Mouse (Mus musculus) liver, embryonic 16.5 days (tissue): ENCODE data around the gene Spty2d1. TPM values are rescaled to one million over a fixed set of nuclear protein-coding genes. Genes with fewer than 3 reads are reported as not detected.

ENCODE experiments used
- ATAC-seq: fragments of 200-750 bp; cut with Nextera tagmentation; 2 replicates; pipeline ENCODE4 v1.8.0; 2017; ENCODE audit warnings: low read depth, mild to moderate bottlenecking, moderate number of reproducible peaks, moderate library complexity
- H3K27ac ChIP-seq: fragments of 300-500 bp; sonication (generic); 2 replicates; pipeline ENCODE4 v1.5.1; 2014; ENCODE audit warnings: mild to moderate bottlenecking, low read length
- H3K27me3 ChIP-seq: fragments of 300-500 bp; sonication (generic); 2 replicates; pipeline ENCODE4 v1.6.1; 2014; ENCODE audit warnings: low read depth, low read length, mixed read lengths; ENCODE audit not compliant: control insufficient read depth, insufficient read depth
- H3K36me3 ChIP-seq: fragments of 300-500 bp; sonication (generic); 2 replicates; pipeline ENCODE4 v1.6.1; 2014; ENCODE audit warnings: mild to moderate bottlenecking; ENCODE audit not compliant: control insufficient read depth, insufficient read depth
- H3K4me1 ChIP-seq: fragments of 300-500 bp; sonication (generic); 2 replicates; pipeline ENCODE4 v1.6.1; 2014; ENCODE audit warnings: low read depth, low read length, mixed read lengths; ENCODE audit not compliant: control insufficient read depth
- H3K4me2 ChIP-seq: fragments of 300-500 bp; sonication (generic); 2 replicates; pipeline ENCODE4 v1.6.1; 2014; ENCODE audit warnings: low read depth, low read length, mixed read lengths
- H3K4me3 ChIP-seq: fragments of 300-500 bp; sonication (generic); 2 replicates; pipeline ENCODE4 v1.5.1; 2014; ENCODE audit warnings: low read depth, mild to moderate bottlenecking, low read length
- H3K9ac ChIP-seq: fragments of 300-500 bp; sonication (generic); 2 replicates; pipeline ENCODE4 v1.6.1; 2014; ENCODE audit warnings: low read depth, low read length
- H3K9me3 ChIP-seq: fragments of 300-500 bp; sonication (generic); replicated peaks from 2 replicates; pipeline ENCODE4 v1.6.1; 2016; ENCODE audit warnings: low read length; ENCODE audit not compliant: control insufficient read depth
- WGBS: fragments of 180-500 bp; shearing (Covaris S2); extraction: QIAGEN DNeasy Blood & Tissue Kit; methylation state at CpG from one replicate; pipeline ENCODE4 v1.1.7; 2014; ENCODE audit not compliant: insufficient replicate concordance; 5-methylcytosine and 5-hydroxymethylcytosine counted together
- polyA plus RNA-seq: library from polyadenylated mRNA; unstranded; fragments of >200 nt; fragmentation: Nextera tagmentation; extraction: Ambion mirVana; gene quantifications from 2 replicates; pipeline ENCODE4 v1.2.1, GENCODE M21; 2015

Gene Spty2d1
- polyA plus RNA-seq, 1 experiment from 2014 or later = 12.1 TPM

GRCm38 (mm10) chr7:47050366-47050765 is 42.2 kb upstream of the Spty2d1 start, which contains the start of gene Tmem86a:
Tmem86a (plus strand) TSS chr7:47050601.
- no peaks in the 10 kb centered on the region for H3K36me3 ChIP-seq
- H3K9me3 ChIP-seq = no peaks in the 10 kb centered on the region
- peak within 1 kb of the TSS; percentile 93 for H3K4me2 ChIP-seq
- H3K27ac ChIP-seq = peak within 1 kb of the TSS; percentile 83
- WGBS = under 1% methylated on average over 33 of the region's 33 CpGs
- H3K27me3 ChIP-seq = no peaks in the 10 kb centered on the region; the same call in 1 of the 2 replicates
- peak; percentile 94 for ATAC-seq
- H3K4me1 ChIP-seq = peaks cover 18% of the 10 kb centered on the region
- H3K4me3 ChIP-seq = peak within 1 kb of the TSS; percentile 70
- H3K9ac ChIP-seq = peak within 1 kb of the TSS; percentile 72

- no peak overlapping the region for H3K4me2 ChIP-seq
- peaks cover 4% of the 10 kb centered on the region for H3K4me1 ChIP-seq
- no peaks in the 10 kb centered on the region for H3K27me3 ChIP-seq
- peak overlapping the region; percentile 62 for H3K27ac ChIP-seq
- H3K4me3 ChIP-seq = no peak overlapping the region
- no peaks in the 10 kb centered on the region for H3K9me3 ChIP-seq
- 24% methylated on average over 6 of the region's 6 CpGs for WGBS
- no peak overlapping the region for H3K9ac ChIP-seq
- ATAC-seq = peak; percentile 75
- H3K36me3 ChIP-seq = no peaks in the 10 kb centered on the region
Measured at GRCm38 (mm10) chr7:47042823-47043490, 34.7 kb upstream of the Spty2d1 start.

GRCm38 (mm10) chr7:47042121-47042520 is 33.9 kb upstream of the Spty2d1 start:
- Histone ChIP-seq H3K9me3 (no peaks in the 10 kb centered on the region), H3K4me2 (no peak overlapping the region), H3K36me3 (no peaks in the 10 kb centered on the region), H3K9ac (no peak overlapping the region), H3K27me3 (no peaks in the 10 kb centered on the region), H3K4me3 (no peak overlapping the region), H3K27ac (peak overlapping the region; percentile 62), H3K4me1 (peaks cover 4% of the 10 kb centered on the region)
- no peak for ATAC-seq
- 60% methylated on average over 4 of the region's 4 CpGs for WGBS

GRCm38 (mm10) chr7:47041706-47042105 is 33.5 kb upstream of the Spty2d1 start:
- Histone ChIP-seq H3K9me3 (no peaks in the 10 kb centered on the region), H3K4me1 (peaks cover 4% of the 10 kb centered on the region), H3K36me3 (no peaks in the 10 kb centered on the region), H3K27ac (no peak overlapping the region), H3K4me3 (no peak overlapping the region), H3K4me2 (no peak overlapping the region), H3K27me3 (no peaks in the 10 kb centered on the region), H3K9ac (no peak overlapping the region)
- WGBS = 54% methylated on average over 3 of the region's 3 CpGs
- no peak for ATAC-seq

- no peaks in the 10 kb centered on the region for H3K36me3 ChIP-seq
- H3K4me1 ChIP-seq = no peaks in the 10 kb centered on the region
- ATAC-seq = no peak
- H3K27ac ChIP-seq = no peak overlapping the region
- H3K4me2 ChIP-seq = no peak overlapping the region
- WGBS = 67% methylated on average over 8 of the region's 8 CpGs
- no peak overlapping the region for H3K9ac ChIP-seq
- H3K4me3 ChIP-seq = no peak overlapping the region
- H3K27me3 ChIP-seq = no peaks in the 10 kb centered on the region
- no peaks in the 10 kb centered on the region for H3K9me3 ChIP-seq
Measured at GRCm38 (mm10) chr7:47035426-47035825, 27.2 kb upstream of the Spty2d1 start.

- H3K4me1 ChIP-seq = no peaks in the 10 kb centered on the region
- no peaks in the 10 kb centered on the region for H3K36me3 ChIP-seq
- no peak overlapping the region for H3K9ac ChIP-seq
- no peaks in the 10 kb centered on the region for H3K27me3 ChIP-seq
- H3K4me2 ChIP-seq = no peak overlapping the region
- no peak; the same call in 1 of the 2 replicates for ATAC-seq
- H3K9me3 ChIP-seq = no peaks in the 10 kb centered on the region
- H3K4me3 ChIP-seq = no peak overlapping the region
- H3K27ac ChIP-seq = no peak overlapping the region
- 61% methylated on average over 4 of the region's 4 CpGs for WGBS
Measured at GRCm38 (mm10) chr7:47034785-47035384, 26.7 kb upstream of the Spty2d1 start.

- ATAC-seq = no peak
- WGBS = 60% methylated on average over 4 of the region's 4 CpGs
Measured at GRCm38 (mm10) chr7:47031371-47031770, 23.2 kb upstream of the Spty2d1 start.

GRCm38 (mm10) chr7:47030517-47031193 is 22.4 kb upstream of the Spty2d1 start:
- Histone ChIP-seq H3K27me3 (no peaks in the 10 kb centered on the region), H3K27ac (no peak overlapping the region), H3K9me3 (no peaks in the 10 kb centered on the region), H3K36me3 (no peaks in the 10 kb centered on the region), H3K4me3 (no peak overlapping the region), H3K4me2 (no peak overlapping the region), H3K4me1 (no peaks in the 10 kb centered on the region), H3K9ac (no peak overlapping the region)
- 73% methylated on average over 9 of the region's 9 CpGs for WGBS
- ATAC-seq = no peak

More at GRCm38 (mm10) chr7:47031371-47031770, 23.2 kb upstream of the Spty2d1 start:
- H3K4me3 ChIP-seq = no peak overlapping the region
- no peak overlapping the region for H3K4me2 ChIP-seq
- H3K9me3 ChIP-seq = no peaks in the 10 kb centered on the region
- H3K9ac ChIP-seq = no peak overlapping the region
- H3K27me3 ChIP-seq = no peaks in the 10 kb centered on the region
- H3K4me1 ChIP-seq = no peaks in the 10 kb centered on the region
- no peaks in the 10 kb centered on the region for H3K36me3 ChIP-seq
- H3K27ac ChIP-seq = no peak overlapping the region

GRCm38 (mm10) chr7:47027520-47027919 is 19.3 kb upstream of the Spty2d1 start:
- Histone ChIP-seq H3K4me1 (no peaks in the 10 kb centered on the region), H3K36me3 (no peaks in the 10 kb centered on the region), H3K9ac (no peak overlapping the region), H3K27ac (no peak overlapping the region), H3K4me3 (no peak overlapping the region), H3K27me3 (no peaks in the 10 kb centered on the region), H3K4me2 (no peak overlapping the region), H3K9me3 (no peaks in the 10 kb centered on the region)
- 73% methylated on average over 1 of the region's 1 CpGs for WGBS
- no peak for ATAC-seq
